Mouse (Mus musculus): ENCODE measurements around the gene 4930432M17Rik. TPM values are rescaled to one million over a fixed set of nuclear protein-coding genes. Genes with fewer than 3 reads are reported as not detected.
A peak's percentile ranks its signal among the peaks of the same experiment; 100 is the strongest.

4930432M17Rik gene
- total RNA-seq (2021), result not detected
- long read RNA-seq, experiment 1, result 0 reads
- long read RNA-seq, experiment 2, result 0 reads

- H3K27ac ChIP-seq, result no peak within 1 kb of the TSS
- H3K4me3 ChIP-seq, result no peak within 1 kb of the TSS
- no peak for DNase-seq (ENCODE audit: low spot score in 2 of 2)
- no peak for TF ChIP-seq CTCF (conservative IDR thresholded peaks at IDR 0.05)
These were observed at the start of gene 4930432M17Rik for GRCm38 (mm10) chr3:121670462-121670861. TSS of gene 4930432M17Rik (plus strand) at chr3:121670762.

GRCm38 (mm10) chr3:121625662-121626061 is 44.9 kb upstream of the 4930432M17Rik start:
- DNase-seq (ENCODE audit: low spot score in 2 of 2), result no peak

GRCm38 (mm10) chr3:121626273-121626672 is 44.3 kb upstream of the 4930432M17Rik start:
- DNase-seq (ENCODE audit: low spot score in 2 of 2), result no peak
- no peak overlapping the region for H3K4me3 ChIP-seq
- H3K27ac ChIP-seq, result no peak overlapping the region
- TF ChIP-seq CTCF (conservative IDR thresholded peaks at IDR 0.05), result no peak

More at GRCm38 (mm10) chr3:121625662-121626061, 44.9 kb upstream of the 4930432M17Rik start:
- Histone ChIP-seq H3K27ac (no peak overlapping the region), H3K4me3 (no peak overlapping the region)
- TF ChIP-seq CTCF (conservative IDR thresholded peaks at IDR 0.05), result no peak

GRCm38 (mm10) chr3:121628245-121628644 is 42.3 kb upstream of the 4930432M17Rik start:
- no peak overlapping the region for H3K27ac ChIP-seq
- no peak overlapping the region for H3K4me3 ChIP-seq
- no peak for TF ChIP-seq CTCF (conservative IDR thresholded peaks at IDR 0.05)
- no peak for DNase-seq (ENCODE audit: low spot score in 2 of 2)

- DNase-seq (ENCODE audit: low spot score in 2 of 2), result no peak
- Histone ChIP-seq H3K27ac (no peak overlapping the region), H3K4me3 (no peak overlapping the region)
- no peak for TF ChIP-seq CTCF (conservative IDR thresholded peaks at IDR 0.05)
These were observed 39.9 kb upstream of the 4930432M17Rik start for GRCm38 (mm10) chr3:121630626-121631025.

- TF ChIP-seq CTCF (conservative IDR thresholded peaks at IDR 0.05), result no peak
- no peak for DNase-seq (ENCODE audit: low spot score in 2 of 2)
- Histone ChIP-seq H3K27ac (no peak overlapping the region), H3K4me3 (no peak overlapping the region)
These were observed 35.6 kb upstream of the 4930432M17Rik start for GRCm38 (mm10) chr3:121634963-121635362.

- no peak for TF ChIP-seq CTCF (conservative IDR thresholded peaks at IDR 0.05)
- peak in 1 of 2 experiments; percentile 7 for DNase-seq (ENCODE audit: low spot score in 2 of 2)
- H3K27ac ChIP-seq, result peak overlapping the region; percentile 44; the same call in 1 of the 2 replicates
- H3K4me3 ChIP-seq, result no peak overlapping the region
These were observed 35.1 kb upstream of the 4930432M17Rik start for GRCm38 (mm10) chr3:121635505-121635904.

GRCm38 (mm10) chr3:121636315-121636714 is 34.2 kb upstream of the 4930432M17Rik start:
- peak; percentile 77 for TF ChIP-seq CTCF (conservative IDR thresholded peaks at IDR 0.05)
- peak overlapping the region; percentile 82 for H3K27ac ChIP-seq
- H3K4me3 ChIP-seq, result no peak overlapping the region
- DNase-seq (ENCODE audit: low spot score in 2 of 2), result peak; percentile 51 to 72

- no peak for TF ChIP-seq CTCF (conservative IDR thresholded peaks at IDR 0.05)
- Histone ChIP-seq H3K27ac (peak overlapping the region; percentile 82), H3K4me3 (no peak overlapping the region)
- DNase-seq (ENCODE audit: low spot score in 2 of 2), result peak in 1 of 2 experiments; percentile 6
These were observed 33.8 kb upstream of the 4930432M17Rik start for GRCm38 (mm10) chr3:121636748-121637147.

- no peak for TF ChIP-seq CTCF (conservative IDR thresholded peaks at IDR 0.05)
- H3K27ac ChIP-seq, result no peak overlapping the region; the same call in 1 of the 2 replicates
- H3K4me3 ChIP-seq, result no peak overlapping the region
- no peak for DNase-seq (ENCODE audit: low spot score in 2 of 2)
These were observed 32.8 kb upstream of the 4930432M17Rik start for GRCm38 (mm10) chr3:121637792-121638191.

GRCm38 (mm10) chr3:121638241-121638640 is 32.3 kb upstream of the 4930432M17Rik start:
- no peak overlapping the region for H3K4me3 ChIP-seq
- DNase-seq (ENCODE audit: low spot score in 2 of 2), result no peak
- H3K27ac ChIP-seq, result no peak overlapping the region
- TF ChIP-seq CTCF (conservative IDR thresholded peaks at IDR 0.05), result no peak

- no peak for DNase-seq (ENCODE audit: low spot score in 2 of 2)
- no peak for TF ChIP-seq CTCF (conservative IDR thresholded peaks at IDR 0.05)
- Histone ChIP-seq H3K4me3 (no peak overlapping the region), H3K27ac (no peak overlapping the region)
These were observed 30.0 kb upstream of the 4930432M17Rik start for GRCm38 (mm10) chr3:121640611-121641010.

GRCm38 (mm10) chr3:121643236-121643635 is 27.3 kb upstream of the 4930432M17Rik start:
- no peak overlapping the region; the same call in 1 of the 2 replicates for H3K27ac ChIP-seq
- TF ChIP-seq CTCF (conservative IDR thresholded peaks at IDR 0.05), result no peak; the same call in 1 of the 2 replicates
- peak in 1 of 2 experiments; percentile 18 for DNase-seq (ENCODE audit: low spot score in 2 of 2)
- H3K4me3 ChIP-seq, result no peak overlapping the region

- H3K4me3 ChIP-seq, result no peak overlapping the region
- no peak for DNase-seq (ENCODE audit: low spot score in 2 of 2)
- no peak for TF ChIP-seq CTCF (conservative IDR thresholded peaks at IDR 0.05)
- H3K27ac ChIP-seq, result no peak overlapping the region
These were observed 25.1 kb upstream of the 4930432M17Rik start for GRCm38 (mm10) chr3:121645447-121645846.

Data from layer of hippocampus, adult 2 months (tissue).